Mouse (Mus musculus) retina, postnatal 1 day (tissue): ENCODE measurements at regions not wholly inside any gene's neighbourhood (a gene's known extent, or its start where the extent isn't known, plus 50 kb on each side); places are given as distances from the start of the nearest gene placed in this dataset.

Experiments used
- DNase-seq: peaks from one replicate; pipeline ENCODE4 v3.0.0-alpha.2; 2012

DNA sequence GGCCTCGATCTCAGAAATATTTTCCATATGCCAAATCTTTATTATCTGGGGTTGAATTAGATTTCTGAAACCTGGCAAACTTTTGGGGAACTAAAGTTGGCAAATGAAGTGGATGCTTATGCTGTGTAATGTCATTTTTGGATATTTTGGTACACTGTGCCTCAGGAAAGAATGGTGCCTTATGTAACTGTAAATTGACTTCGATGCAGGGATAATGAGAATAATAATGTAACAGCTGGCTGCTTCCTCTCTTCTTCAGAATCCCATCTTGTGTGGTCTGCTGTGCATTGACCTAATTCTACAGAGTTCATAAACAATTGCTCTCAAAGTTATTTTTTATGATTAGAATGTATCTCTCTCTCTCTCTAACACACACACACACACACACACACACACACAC, 545.6 kb downstream of the Tfap2b start:
- DNase-seq = peak; percentile 65

DNA sequence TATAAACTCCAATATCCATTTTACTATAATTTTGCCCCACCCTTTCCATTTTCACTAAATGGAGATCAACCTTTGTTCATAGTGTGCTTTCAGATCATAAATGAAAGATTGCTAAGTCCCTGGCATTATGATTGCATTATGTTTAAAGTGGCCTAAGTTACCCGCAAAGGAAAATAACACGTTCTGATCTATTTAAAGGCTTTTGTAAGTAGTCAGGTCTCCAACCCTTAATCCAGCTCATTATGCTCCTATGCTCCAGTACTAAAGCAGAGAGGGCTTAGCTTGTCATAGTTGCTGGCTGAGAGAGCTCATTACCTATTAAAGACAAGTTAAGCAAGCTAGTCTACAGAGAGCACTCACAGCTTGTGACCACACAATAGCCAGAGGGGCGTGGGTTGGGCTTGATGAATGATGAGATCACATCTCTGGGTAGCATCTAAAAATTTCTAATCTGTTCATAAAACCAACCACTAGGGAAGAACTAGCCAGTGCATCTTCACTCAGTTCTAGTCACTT, 549.3 kb downstream of the Tfap2b start:
- peak; percentile 58 for DNase-seq

DNA sequence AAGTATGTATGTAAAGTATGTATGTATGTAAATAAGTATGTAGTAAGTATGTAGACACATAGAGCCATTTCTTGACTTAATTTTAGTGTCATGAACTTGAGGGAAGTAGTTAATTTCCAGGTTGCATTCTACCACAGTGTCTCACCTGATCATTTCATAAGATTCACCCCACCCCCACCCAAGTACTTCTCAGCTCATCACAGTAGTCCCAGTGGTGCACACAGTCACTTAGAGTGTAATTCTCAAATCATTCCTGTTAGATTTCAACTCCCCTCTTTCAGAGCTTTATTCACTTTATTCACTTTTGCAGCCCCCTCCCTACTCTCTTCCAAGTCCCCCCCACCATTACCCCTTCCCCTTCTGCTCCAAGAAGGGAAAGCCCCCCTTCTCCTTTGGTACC, 558.2 kb downstream of the Tfap2b start:
- DNase-seq = no peak

DNA sequence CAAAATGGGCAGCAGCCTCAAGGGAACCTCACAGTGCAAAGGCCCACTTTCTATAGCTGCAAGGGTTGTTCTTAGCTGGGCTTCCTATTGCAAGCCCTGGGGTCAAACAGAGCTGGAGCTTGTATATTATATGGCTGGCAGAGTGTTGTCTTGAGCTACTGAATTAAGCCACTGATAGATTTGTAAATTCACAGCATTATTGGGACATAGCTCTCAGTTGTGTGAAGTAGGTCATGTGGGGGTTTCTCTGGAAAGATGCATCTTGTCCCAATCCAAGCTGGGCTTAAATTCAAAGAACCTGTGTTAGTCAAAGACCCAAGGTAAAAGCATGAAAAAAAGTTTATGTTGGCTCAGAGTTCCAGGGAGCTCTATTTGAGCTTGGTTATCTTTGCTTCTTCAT, 563.6 kb downstream of the Tfap2b start:
- no peak for DNase-seq

DNA sequence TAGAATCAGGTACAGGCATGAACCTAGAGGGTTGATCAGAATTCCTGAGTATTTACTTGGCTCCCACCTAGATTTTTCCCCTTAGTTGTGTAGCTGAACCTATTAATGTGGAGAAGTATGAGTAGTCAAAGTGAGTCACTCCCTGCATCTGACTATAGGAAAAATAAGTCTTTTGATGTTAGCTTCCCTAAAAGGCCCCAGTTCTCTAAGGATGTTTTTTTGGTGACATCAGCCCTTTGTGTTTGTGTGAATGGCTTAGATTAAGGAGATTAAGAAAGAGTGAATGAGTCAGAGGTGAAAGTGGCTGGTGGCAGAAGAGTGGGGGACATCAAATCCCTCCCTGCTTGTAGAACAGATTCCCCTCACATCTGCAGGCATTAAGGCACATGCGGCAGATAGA, 565.8 kb downstream of the Tfap2b start:
- no peak for DNase-seq

DNA sequence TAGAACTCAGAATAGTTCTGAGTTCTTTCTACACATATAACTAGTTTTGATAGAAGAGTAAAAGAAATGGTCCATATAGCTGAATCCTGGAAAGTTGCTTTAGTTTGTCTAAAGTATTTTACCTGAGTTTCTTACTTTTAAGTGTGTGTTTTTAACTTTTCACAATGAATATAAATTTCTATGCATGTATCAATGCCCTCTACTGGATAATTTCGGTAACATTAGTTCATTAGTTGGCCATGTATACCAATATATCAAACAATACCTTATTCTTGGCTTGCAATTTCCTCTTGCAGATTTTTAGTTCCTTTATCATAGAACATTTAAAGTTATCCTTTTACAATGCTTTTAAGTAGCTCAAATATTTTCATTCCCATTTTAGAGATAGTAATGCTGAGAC, 568.8 kb downstream of the Tfap2b start:
- no peak for DNase-seq

DNA sequence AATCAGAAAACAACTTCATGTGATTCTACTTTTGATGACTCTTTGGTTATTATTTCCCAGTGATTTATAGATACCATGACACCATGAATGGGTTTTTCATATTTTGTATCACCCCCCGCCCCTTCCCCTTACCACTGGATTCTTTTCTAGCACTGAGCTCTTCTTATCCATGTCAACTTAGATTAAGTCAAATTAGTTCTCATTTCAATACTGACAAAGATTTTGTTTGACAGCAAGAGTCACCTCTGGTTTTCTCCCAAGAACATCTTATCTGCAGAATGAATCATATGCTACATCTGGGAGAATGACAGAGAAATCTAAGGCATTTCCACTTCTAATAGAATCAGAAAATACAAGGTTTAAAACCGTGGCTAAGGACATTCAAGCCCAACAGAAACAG, 578.3 kb downstream of the Tfap2b start:
- peak; percentile 67 for DNase-seq

DNA sequence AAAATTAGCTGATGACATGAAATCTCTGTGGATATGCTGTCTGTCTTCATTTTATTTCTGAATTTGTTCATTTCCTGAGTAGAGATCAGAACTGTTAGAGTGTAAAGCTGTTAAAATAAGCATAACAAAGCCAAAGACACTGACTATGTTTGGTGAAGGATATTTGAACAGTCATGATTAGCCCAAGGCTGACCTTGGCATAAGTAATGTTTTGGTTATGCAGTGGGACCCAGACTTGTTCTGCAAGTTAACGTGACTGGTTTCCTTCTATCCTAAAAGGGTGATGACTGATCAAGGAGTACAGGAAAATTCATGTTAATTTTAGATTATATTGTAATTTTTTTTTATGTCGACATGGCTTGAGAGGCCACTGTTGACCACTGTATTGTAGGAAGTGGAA, 585.4 kb downstream of the Tfap2b start:
- no peak for DNase-seq

DNA sequence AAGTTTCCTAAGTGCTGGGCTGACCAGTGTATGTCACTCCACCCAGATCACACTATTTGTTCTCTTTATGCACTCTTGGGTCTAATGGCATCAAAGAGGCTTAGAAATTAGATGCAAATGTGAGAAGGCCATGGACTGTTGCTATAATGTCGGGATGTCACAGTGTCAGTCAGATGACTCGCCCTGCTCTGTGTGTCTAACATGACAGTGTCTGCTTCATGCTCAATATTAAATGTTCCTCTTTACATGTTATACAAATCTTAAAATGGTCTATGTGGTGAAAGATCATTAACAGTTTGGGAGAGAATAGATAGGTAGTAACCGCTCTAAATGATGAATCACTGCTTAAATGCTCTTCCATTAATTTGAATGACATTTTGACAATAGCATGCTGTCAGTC, 617.2 kb downstream of the Tfap2b start:
- no peak for DNase-seq

DNA sequence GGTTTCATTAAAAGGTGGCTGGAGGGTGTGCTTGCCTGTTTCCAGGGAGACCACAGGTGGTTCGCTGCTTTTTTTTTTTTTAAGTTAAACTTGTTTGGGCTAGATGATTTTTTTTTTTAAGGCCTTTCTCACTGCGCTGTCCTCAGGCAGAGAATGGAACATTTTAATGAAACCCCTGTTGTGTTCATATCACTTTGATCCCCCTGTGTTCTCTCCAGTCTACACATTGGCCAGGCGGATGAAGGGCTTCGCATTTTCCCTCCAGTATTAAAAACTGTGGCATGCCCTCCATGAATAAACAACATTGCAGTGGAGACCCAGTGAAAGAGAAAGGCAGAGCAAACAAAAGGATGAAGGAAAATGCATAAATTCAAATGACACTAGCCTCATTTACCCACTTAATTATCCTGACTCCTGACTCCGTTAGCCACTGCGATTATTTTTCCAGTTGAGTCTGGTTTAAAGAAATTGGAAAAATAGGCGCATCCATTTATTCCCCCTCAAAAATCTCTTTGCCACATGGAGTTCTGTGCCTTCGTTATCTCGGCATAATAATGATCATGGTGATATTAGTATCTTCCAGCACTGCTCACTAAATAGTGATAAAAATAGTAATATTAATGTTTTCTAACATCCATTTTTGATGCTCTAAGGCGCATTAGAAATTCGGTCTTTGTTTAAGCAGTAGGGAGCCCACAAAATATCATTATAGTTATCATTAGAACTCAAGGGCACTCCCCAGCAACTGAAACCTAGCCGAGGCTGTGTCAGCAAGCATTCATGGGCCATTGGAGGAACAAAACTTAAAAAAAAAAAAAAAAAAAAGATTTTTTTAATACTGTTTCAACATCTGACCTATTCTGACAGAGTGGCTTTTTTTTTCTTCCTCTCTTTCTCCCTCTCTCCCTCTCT, 618.0 kb downstream of the Tfap2b start:
- no peak for DNase-seq

DNA sequence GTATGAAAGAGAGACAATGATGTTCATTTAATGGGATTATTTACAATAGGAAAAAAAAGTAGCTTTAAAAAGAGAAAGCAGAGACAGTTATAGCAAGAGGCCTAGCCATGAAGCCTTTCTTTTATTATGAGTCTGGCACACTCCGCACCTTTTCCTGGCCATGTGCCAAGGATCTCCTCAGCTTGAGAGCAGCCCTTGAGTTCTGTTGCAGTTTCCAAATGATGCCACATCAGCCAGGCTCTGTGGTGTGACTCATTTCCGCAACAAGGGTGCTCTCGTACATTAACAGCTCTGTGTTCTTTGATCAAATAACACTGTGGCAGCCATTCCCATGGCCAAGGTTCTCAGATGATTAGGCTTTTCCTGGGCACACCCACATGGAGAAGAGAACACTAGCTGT, 641.2 kb downstream of the Tfap2b start:
- DNase-seq = peak; percentile 18

DNA sequence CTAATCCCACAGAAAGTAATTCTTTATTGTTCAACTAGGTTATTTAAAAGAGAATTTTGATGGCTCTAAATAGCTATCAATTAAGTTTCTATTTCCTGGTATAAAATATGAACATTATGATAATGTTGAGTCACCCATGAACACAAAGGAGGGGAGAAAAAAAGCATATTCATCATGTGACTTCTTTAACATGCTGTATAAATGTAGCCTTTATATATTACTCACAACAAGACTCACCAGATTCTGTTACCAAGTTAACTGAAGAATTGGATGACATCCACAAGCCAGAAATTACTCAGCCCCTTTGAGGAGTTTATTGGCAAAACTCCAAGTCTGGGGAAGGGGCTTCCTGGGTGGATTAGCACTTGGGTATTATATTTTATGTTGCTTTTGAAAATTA, 648.5 kb downstream of the Tfap2b start:
- DNase-seq = no peak

DNA sequence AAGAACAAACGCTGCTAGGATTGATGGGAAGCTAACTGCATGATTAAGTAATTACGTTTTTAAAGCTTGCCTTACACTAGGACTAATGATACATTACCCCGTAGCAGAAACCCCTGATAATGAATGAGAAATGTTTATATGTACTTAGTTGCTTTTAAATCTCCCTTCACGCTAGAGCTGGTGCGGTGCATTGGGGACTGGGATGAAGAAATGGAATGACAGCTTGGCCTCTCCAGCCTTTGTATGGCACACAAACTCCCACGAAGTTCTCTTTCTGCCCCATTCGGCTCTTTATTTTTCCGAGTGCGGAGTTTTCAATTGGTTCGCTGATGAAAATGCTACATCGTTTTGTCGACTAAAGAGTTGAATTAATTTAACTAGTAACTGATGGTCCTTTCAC, 659.8 kb downstream of the Tfap2b start:
- DNase-seq = no peak

DNA sequence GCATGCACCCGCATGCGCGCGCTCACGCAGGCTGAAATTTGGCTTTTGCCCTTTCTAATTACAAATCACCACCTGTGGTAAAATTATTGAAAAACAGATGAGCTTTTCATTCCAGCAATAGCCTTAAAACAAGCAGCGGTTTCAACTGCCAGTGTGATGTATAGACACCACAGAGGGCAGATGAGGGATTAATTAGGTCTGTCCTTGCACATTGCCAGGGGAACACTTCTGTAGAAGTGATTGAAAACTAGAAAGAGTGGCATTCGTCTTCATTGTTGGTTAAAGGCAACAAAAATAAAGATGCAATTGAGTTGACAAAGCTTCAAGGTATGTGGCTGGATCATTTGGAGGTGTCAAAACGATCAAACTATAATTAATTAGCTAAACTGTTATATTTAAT, 672.5 kb downstream of the Tfap2b start:
- DNase-seq = no peak

DNA sequence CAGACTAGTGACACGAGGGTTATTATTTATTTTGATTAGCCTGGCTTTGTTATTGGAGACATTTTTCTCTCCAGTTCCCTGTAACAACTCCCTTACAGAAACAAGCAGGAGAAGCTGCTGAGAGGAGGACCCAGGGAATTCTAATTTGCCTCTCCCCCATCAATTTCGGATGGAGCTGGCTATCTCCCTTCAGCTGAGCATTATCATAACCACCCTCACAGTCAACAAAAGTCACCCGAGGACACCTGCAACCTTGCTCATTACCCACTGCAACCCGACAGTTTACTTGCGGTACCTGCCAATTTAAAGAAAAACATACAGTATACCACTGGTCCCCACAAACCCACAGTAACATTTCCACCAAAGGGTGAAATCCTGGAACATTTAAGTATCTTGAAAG, 690.7 kb downstream of the Tfap2b start:
- no peak for DNase-seq

DNA sequence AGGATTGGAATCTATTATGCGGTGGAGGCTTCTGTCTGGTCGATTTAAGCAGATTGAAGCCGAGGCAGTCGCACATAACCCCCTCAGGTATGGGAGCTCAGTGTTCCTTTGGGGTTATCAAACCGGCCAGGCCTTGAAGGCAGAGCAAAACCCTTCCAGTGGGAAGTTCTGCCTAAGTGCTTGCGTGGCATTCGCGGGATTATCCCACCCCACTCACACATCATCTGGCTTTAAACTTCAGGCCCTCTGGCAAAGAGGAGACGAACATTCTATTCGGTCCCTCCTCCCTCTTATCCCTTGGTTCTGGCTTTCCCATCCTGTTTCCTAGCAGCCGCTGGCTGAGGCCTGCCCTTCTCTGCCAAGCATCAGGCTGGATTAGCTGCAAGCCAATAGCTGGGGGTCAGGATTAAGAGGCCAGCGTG, 691.2 kb downstream of the Tfap2b start:
- DNase-seq = peak; percentile 72

DNA sequence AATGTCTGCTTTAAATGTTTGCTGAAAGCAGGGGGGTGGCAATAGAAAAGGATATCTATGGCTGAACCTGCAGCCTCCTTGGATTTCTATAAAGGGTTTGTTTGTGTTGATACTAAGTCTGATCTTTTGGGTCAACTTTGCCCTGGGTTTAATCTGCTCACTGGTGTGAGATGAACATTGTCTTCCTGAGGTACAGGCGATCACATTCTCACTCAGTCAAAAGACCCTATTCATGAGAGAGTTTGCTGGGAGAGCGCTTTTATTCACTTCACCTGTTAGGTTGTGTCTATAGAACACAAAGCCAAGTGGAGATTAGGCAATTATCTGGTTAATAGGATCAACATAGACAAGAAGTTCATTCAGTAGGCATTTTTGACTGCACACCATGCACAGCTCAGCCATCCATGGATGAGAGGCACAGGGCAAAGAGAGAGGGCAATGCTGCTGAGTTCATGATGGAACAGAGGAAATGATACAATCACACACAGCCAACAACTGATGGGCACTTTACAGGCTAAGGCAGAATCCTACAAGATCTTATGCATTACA, 692.3 kb downstream of the Tfap2b start:
- peak; percentile 64 for DNase-seq

DNA sequence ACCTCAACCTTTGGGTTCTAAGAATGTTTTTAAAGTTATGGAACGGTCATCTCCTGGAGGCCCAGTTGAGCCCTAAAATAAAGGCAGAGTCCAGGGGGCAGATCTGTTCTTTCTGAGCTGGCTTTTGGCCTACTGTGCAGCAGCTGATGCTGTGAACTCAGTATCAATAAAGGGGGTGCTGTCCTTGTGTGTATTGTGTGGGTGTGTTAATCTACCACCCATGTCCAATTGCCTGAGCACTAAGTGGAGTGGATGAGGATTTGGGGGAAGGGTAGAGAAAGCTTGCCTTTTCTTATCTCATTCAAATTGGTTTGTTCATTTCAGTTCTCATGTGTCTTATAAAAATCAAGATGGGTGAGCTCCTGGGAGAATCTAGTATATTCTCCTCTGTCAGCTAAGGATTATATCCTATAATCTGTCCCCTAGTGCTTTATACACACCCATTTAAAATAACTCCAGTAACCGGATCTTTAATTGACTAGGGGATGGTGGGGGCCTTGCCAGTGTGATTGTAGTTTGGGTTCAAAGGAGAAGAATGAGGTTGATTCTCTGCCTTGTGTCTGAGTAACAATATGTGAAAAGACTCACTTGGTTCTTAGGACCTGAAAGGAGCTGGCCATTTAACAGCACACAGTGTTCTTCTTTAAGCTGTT, 703.6 kb downstream of the Tfap2b start:
- no peak for DNase-seq

DNA sequence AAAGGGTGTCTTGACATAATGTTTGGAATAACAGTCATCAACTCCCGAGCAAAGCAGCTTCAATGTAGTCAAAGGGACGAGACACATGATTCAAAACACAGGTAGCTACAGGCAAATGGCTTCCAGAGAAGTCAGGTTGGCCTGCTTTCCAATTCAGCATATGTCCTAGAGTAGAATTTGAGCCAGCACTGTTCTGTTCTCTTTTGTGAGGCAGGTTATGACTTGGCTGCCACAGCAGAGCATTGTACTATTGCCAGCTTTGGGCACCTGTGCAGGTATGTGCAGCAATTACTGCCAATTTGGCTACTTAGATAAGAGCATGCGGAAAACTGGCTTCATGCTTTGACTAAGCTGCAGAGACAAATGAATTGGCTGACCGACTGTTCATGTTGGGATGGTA, 699.1 kb downstream of the Pkhd1 start:
- DNase-seq = no peak

DNA sequence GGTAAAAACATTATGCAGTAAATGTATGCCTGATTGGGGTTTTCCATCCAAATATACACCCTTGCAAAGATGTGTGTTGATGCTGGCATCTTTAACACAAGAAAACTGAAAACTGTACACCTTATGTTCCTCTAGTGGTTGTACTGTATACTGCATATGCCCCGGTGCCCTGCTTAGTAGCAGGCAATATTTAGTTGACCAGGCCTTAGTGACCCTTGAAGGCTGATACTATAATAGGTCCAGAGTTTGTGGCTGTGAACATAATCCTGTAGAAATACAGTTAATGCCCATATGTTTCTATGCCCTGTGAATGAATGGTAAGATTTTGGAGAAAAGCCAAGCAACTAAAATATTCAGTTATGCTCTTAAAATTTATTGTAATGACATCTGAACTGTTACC, 690.7 kb downstream of the Pkhd1 start:
- DNase-seq = peak; percentile 38

DNA sequence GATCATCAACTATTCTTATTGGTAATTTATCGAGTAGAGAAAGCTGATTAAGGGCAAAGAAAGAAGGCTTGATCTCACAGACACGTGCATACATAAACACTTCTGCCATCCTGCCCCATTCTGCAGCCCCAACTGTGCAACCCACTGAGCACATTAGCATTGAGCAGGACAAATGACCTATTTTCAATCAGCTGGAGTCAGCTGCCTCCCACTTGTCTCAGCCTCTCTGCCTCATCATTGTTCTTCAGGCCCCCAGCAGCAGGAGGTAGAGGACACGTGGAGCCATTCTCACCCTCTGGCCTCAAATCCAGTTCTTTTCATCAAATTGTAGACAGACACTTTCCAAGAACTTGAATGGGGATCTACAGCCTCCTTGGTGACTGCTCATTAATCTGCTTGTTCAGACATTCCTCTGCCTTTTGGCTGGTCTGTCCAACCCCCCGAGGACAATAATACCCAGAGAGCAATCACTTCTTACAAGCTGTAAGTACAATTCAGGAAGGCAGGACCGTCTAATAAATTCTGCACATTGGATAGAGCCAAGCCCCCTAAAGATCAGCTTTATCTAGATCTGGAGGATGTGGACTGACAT, 690.0 kb downstream of the Pkhd1 start:
- DNase-seq = peak; percentile 89

DNA sequence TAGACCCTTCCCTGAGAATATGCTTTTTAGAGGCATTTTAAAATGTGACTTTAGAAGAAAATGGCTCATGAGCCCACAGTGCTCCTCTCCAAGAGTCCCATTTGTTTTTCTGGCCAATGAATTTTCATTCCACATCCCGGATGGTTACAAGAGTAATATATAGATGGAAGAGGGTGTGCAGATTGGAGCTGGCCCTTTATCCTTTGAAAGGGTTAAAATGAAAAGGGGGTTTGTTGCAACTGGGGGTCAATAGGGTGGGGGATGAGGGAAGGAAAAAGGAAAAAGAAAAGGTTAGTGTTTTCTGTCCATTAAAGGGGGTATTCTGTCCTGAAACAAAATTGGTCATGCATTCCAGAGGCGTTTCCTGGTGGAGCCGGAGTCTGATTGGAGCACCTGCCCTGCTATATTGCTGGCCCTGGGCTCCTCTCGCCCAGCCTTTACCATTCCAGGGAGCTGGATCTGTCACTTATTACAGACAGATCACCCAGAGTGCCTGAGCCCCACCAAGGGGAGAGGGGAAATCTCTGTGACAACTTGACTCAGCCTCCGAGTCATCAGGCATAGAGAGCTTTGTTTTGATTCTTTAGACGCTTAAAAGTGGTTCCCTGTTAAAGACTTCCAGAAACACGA, 666.7 kb downstream of the Pkhd1 start:
- DNase-seq = no peak

DNA sequence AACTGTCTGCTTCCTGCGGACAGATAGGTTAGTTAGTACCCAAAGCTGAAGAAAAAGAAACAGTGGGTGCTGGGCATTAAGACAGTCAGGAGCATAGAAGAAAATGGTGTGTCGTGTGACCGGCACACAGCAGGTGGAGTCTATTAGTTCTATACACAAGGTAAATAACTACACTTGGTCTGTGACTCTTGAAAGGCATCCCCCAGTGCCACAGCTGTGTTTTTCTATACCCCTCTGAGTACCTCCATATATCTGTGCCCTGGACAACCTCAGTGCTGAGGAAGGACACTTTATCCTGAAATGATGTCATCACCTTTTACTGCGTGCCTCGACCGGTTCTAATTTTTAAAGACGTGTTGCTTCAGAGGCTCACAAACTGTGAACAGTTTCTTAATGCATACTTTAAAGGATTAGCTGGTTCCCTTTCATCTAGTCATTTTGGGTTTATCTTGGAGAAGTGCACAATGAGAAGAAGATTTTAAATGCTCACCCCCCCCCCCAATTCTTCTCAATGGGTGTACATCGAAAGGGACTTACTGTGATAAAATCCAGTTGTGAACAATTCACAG, 666.1 kb downstream of the Pkhd1 start:
- DNase-seq = no peak
